Mouse (Mus musculus) gastrocnemius, postnatal 10 days (tissue): ENCODE measurements around the gene Spryd7. TPM values are rescaled to one million over a fixed set of nuclear protein-coding genes. Genes with fewer than 3 reads are reported as not detected.

Experiments
- DNase-seq: peaks from one replicate; pipeline ENCODE4 v3.0.0; 2021; ENCODE audit warnings: mixed read lengths
- total RNA-seq, 2 experiments: library from RNA; stranded (reverse); gene quantifications; 2 replicates each; pipeline ENCODE4 v1.2.3; 2021

Gene Spryd7
- total RNA-seq, 2 experiments from 2014 or later, result 38.3 to 41.9 TPM

DNA sequence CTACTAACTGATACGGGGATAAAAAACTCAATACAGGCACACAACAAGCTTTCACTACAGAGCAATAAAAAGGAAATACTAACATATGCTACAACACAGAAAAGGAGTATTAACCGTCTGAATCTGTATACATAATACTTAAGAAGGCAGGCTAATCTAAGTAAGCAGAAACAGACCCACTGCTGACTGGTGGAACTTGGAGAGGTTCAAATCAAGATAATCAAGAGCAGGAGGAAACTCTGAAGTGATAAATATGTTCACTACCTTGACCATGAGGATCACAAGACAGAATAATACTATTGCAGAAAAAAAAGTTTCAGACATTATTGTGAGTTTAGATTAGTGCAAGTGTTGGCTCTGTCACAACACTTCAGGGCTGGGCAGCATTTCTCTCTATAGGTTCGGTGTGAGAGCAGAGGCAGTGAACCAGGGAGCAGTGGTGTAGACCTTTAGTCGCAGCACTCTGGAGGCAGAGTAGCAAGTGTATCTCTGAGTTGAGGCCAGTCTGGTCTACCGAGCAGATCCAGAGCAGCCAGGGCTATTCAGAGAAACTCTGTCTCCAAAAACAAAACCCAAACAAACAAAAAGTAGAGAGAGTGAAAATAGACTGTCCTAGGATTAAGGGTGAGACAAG, 19.9 kb downstream of the Spryd7 start:
- no peak for DNase-seq

GRCm38 (mm10) chr14:61535811-61536210, 20.9 kb downstream of the Spryd7 start:
- no peak for DNase-seq

- no peak for DNase-seq
These were observed 25.7 kb downstream of the Spryd7 start for GRCm38 (mm10) chr14:61530966-61531365.

GRCm38 (mm10) chr14:61530396-61530795, 26.3 kb downstream of the Spryd7 start:
- DNase-seq, result no peak

- DNase-seq, result no peak
These were observed 27.2 kb downstream of the Spryd7 start for GRCm38 (mm10) chr14:61529533-61529932.

DNA sequence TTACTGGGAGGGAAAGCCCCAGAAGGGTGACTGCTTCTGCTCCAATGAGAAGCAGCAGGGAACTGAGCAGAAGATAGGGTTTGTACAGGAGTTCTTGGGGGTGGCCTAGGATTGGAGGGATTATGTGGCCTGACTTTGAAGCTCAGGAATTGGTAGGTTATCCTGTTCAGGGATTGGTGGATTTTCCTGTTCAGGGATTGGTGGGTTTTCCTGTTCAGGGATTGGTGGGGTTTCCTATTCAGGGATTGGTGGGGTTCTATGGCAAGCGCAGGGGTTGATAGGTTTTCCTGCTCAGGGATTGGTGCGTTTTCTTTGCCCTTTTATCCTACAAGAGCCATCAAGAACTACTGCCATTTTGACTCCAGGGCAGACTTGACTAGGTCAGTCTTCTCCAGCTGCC, 30.7 kb downstream of the Spryd7 start:
- DNase-seq, result no peak

- DNase-seq, result no peak
These were observed 32.9 kb downstream of the Spryd7 start for GRCm38 (mm10) chr14:61523821-61524220.

GRCm38 (mm10) chr14:61518659-61519480, 37.8 kb downstream of the Spryd7 start:
- no peak for DNase-seq

GRCm38 (mm10) chr14:61516471-61517426, 39.9 kb downstream of the Spryd7 start:
- DNase-seq, result no peak

DNA sequence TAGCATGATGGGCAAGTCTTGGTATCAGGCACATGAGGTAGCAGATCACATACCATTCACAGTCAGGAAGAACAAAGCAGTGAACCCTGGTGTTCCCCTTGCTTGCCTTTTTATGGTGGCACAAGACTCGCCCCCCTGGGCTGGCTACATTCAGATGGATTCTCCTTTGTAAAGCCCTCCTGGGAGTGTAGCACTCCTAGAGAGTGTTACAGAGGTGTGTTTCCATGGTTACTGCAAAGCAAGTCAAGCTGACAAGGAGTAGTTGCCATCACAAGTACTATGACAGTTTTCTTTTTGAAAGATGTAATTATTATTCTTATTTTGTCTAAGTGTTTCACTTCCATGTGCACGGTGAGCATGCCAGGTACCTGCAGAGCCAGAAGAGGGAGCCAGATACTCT, 45.2 kb downstream of the Spryd7 start:
- DNase-seq, result no peak

GRCm38 (mm10) chr14:61497716-61498490, 58.8 kb downstream of the Spryd7 start:
- DNase-seq, result peak; percentile 82

GRCm38 (mm10) chr14:61493511-61494135, 63.1 kb downstream of the Spryd7 start:
- DNase-seq, result peak; percentile 10

Other genes with a start within 250 kb of the Spryd7 start
- gene Arl11, start 247.1 kb downstream of the Spryd7 start, total RNA-seq, result 1 to 10 TPM in 1 of 2 experiments, under 1 TPM in 1; 0.21 to 1.0 TPM
- gene Ebpl, start 196.4 kb downstream of the Spryd7 start, total RNA-seq, result 1 to 10 TPM; 2.7 to 3.4 TPM
- gene Kpna3, start 117.0 kb downstream of the Spryd7 start, total RNA-seq, result 10 to 100 TPM; 86.9 to 90.7 TPM
- 10 to 100 TPM; 18.8 to 21.7 TPM for gene Trim13, start 41.4 kb upstream of the Spryd7 start, total RNA-seq
- gene Kcnrg, start 50.6 kb upstream of the Spryd7 start, total RNA-seq, result under 1 TPM; 0.40 to 0.43 TPM